Mouse (Mus musculus): ENCODE results near the gene Slit2.

Slit2 gene

DNA sequence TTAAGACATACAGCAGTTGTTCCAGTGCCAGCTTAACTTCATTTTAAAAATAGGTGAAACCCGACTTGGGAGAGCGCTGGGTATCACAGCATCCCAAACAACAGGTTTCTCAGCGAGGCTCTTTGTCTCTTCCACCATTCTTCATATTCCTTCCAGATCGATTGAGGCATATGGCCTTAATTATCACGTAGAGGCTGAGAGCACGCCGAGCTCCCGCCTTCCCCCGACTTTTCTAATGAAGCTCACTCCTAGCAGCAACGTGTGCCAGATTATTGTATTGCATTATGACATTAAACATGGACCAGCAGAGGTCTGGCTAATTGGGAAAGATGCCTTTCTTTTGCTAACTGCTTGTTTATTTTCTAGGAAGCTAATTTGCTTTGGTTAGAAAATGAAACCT lies 75.7 kb downstream of the Slit2 start:
- no peak for DNase-seq

DNA sequence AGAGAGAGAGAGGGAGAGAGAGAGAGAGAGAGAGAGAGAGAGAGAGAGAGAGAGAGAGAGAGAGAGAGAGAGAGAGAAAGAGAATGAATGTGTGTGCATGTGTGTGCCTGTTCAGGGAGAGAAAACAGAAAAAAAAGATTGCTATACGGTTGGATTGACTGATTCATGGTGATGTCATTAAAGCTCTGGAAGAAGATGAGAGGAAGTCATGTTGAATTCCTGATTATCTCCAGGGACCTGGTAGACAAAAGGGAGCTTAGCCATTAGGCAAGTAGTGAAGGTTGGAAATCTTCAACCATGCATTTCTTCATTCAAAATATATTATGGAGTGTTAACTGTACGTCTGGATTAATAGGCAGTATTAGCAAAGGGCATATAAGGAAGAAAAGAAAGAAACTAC lies 77.8 kb downstream of the Slit2 start:
- DNase-seq, result no peak

DNA sequence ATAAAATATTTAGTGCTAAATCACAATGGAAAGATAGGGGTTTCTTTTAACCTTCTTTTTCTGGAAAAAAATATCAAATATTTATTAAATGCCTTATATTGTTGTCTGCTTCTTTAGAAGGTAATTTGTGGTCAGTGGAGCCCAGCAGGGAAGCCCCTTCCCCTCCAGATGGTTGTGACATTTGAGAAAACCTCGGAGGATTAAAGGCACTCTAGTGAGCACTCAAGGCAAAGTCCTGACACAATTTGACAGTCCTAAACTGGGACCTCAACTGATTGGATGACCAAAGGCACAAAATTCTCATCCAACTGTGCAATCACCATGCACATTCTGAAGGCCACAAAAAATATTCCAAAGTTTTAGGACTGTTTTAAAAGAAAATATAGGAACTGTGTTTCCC lies 95.8 kb downstream of the Slit2 start:
- DNase-seq, result no peak

DNA sequence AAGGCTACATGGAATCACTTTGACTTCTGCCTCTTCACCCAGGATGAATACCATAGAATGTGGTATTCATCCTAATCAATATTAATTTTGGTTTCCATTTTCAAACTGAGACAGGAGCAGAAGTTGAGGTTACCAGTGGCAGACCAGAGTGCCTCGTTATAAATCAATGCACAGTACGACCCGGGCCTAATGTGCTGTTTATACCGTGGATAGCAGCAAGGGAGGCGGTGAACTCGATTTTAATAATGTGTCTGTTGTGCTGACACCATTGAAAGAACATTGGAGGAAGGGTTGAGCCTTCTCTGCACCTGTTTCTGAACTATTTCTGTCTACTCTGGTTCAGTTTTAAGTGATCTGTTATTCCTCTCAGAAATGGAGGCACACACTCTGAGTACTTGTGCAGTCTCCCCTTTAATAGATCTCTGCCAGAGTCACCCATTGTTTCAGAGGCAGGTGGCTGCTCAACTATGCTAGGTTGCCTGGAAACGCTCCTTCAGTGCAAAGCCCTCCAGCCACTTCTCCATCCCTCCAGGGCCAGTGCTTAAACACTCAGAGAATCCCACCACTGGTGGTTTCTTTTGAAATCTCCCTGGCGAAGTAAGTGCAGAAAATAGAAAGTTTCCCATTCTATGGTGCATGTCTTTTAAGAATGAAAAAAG lies 98.4 kb downstream of the Slit2 start:
- no peak for DNase-seq

DNA sequence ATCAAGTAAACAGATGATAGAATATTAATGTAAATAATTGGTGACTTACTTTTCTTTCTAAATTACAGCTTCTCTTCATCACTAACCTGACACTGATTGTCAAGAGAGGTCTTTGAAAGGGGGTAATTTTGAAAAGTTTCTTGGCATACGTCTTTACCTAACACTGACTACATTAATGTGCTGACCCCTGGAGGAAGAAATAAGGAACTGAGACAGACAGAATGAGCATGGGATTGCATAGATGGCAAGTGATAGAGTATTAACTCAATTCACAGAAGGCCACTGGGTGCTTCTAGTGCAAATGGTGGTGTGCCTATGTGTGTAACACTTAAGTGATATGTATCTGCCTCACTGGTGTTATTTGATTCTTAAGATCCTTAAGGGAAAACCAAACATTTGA lies 130.5 kb downstream of the Slit2 start:
- DNase-seq, result no peak

DNA sequence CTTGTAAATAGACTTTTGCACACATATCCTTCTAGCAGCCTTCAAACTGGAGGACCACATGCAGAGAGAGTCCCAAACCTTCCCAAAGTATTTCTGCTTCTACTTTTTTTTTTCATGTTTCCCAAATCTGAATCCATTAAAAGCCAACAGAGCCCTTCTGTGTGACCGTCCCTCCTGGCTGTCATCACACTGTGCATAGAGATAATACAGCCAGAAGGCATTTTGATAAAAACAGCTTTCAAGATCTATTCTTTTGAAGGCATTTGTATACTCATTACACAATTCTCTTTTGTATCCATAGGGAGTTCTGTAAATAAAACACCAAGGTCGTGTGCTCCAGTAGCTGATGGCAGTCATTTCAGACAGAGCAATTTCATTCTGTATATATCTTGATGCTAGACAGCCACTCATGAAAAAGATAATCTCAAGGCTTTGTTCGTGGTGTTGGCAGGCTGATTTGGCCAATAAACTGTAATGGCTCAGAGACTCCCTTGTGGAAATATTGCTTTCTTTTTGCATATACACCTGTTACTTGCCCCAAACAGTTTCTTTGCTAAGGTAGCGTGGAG lies 132.1 kb downstream of the Slit2 start:
- DNase-seq, result no peak

DNA sequence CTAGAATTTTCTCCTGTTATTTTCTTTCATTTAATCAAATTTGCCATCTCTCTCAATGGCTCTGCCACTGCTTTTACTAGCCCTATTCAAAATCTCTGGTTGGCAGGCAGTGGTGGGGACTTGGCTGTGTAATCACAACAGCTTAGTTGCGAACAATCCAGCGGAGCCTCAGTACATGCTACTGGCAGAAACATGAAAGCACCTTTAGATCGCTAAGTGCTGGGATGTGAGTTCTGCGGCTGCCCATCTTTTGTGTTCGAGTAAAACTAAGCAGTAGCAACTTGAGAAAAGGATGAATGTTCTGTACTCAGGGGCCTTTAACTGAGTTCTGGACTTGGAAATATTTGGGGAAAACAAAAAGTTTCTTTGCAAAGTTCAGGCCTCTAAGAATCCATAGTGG lies 139.7 kb downstream of the Slit2 start:
- DNase-seq, result no peak

DNA sequence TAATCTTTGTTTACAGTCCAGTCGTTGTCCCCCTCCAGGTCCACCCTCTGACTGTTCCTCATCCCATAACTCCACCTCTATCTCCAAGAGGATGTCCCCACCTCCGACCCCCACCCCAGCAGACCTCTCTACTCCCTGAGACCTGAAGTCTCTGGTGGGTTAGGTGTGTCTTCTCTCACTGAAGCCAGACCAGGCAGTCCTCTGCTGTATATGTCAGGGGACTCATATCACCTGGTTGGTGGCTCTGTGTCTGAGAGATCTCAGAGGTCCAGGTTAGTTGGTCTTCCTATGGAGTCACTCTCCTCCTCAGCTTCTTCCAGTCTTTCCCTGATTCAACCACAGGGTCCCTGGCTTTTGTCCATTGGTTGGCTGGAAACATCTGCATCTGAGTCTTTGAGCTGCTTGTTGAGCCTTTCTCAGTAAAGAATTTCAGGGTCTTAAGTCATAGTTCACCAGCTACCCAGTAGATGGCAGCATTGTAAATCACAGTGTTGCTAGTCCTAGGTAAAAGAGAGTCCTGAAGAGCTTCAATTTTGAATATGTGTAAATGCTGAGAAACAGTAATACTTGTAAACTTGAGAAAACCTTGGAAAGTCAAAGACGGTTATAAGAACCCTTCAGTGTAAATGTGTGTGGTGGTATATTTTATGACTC lies 143.0 kb downstream of the Slit2 start:
- DNase-seq, result peak; percentile 21

DNA sequence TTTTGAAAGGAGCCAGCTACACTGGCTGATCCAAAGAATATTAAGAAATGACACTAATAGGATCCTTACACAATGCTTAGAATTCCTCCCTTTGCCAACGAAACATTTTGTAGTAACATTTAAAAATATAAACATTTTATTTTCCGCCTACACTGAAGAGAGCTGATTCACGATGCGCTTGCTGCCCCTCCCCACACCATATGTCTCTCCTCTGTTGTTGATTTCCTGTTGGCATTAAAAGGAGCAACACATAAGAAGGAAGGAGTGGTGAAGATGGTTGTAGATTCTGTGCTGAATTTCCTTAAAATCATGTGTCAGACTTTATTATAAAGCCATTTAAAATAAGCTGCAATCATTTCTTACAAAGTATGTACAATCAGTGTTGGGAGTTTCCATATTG lies 147.0 kb downstream of the Slit2 start:
- DNase-seq, result no peak

DNA sequence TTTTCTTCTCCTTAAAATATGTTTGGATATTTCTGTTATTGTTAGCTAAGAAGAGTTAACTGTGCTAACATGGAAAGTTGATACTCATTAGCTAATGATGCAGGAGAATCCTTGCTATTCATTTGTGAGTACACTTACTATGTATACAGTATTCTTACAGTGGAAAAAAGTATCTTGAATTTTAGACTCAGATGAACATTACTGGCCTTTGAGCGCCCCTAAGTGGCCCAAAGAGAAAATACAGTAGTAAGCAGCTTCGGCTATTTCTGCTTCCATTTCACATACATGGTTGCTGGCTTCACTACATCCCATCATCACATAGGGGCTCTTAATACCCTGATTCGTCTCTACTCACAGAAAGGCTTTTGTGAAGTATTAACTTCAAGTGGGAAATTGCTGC lies 153.6 kb downstream of the Slit2 start:
- DNase-seq, result peak; percentile 39

DNA sequence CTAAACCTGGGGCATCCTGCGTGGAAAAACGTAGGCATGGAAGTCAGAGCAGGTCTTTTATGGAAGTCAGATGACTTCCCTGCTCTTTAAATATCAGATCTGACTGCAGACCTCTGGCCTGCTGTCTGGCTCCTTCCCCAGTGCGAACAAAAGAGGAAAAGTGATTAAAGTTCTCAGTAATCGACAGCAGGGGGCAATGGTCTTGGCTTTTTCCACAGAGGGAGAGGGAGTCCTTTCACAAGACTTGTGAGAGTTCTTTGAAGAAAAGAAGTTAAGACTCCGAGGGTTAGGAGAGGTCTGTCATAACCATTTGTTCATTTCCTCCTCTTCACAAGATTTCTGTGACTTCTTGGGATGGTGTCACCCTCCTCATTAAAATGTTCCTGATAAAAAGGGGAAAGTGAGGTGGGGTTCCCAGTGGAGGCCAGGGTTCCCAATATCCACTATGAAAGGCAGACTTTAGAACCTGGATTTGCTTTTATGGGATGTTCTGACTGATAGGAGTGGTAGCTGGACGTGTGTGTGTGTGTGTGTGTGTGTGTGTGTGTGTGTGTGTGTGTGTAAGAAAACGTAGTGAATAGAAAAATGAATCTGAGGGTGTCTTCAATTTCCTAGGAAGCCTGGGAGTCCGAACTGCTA lies 156.0 kb downstream of the Slit2 start:
- peak; percentile 14 for DNase-seq

DNA sequence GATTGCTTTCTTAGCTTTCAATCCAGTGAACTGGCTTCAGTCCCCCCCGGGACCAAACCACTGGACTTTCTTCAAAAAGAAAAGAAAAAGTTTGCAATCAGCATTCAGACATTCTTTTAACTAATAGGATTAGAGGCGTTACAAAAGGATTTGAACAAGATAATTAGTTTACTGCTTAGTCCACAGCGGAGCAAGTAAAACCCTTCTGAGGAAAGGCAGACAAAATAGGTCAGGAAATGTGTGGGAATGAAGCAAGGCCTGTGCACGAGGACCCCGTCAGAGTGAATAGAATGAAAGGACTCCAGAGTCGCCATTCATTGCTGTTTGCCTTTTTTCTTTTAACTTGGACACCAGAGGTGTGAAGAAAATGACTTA lies 156.5 kb downstream of the Slit2 start:
- no peak for DNase-seq

DNA sequence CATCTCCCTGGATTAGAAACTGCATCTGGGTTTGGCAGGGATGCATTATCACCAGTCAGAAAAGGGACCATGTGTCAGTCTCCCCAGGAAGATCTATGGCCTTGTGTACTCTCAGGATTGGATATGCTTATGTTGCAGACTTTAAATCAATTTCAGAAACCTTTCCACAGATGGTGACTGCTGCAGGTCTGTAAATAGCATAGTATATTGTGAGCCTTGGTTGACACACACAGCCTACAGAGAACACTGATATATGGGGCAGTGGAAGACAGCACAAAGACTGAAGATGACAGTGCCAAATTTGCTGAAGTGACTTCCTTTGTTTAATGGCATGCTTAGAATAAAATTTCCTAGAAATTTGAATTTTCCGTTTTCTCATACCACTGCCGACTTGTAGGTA lies 163.1 kb downstream of the Slit2 start:
- DNase-seq, result no peak

DNA sequence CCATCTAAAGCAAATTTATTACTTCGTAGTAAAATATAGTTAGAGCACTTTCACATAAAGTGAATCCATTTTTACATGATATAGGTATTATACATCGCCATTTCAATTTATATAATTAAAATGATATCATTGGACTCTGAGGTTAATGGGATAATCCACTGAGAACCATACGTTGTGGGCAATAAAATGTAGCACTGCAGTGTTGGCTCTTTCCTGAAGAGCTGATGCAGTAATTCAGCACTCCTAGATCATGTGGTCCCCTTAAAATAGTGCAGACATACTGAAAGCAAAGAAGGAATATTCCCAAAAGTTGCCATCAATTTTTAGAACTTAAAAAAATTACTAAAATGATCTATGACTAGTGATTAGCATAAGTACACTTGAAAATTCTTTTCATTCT lies 177.9 kb downstream of the Slit2 start:
- no peak for DNase-seq

DNA sequence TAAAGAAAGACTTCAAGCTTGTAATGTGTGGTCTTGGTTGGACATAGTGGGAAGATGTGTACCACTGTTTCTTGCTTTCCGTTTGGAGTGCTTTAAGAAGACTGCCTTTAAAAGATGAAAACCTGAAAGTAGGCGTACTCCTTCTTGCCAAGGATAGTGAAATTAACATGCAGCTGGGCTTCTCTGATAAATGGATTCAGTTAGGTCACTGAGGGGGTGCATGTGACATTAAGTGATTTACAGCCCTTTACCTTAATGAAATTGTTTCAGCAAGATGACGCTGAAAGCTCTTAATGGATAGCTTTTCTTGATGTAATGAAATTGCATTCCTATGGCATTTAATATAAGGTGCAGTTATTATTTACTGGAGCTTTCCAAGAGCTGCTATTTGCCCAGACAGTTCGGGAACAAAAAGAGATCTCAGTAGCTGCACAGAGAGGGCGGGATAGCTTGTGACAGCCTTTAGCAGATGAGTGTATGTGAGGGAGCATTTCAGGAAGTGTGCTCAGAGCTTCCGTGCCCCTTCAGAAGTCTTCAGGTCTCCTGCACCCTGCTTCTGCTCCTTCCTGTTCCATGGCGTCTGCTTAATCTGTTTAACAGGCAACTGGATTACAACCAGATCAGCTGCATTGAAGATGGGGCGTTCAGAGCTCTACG lies 198.8 kb downstream of the Slit2 start:
- DNase-seq, result no peak

DNA sequence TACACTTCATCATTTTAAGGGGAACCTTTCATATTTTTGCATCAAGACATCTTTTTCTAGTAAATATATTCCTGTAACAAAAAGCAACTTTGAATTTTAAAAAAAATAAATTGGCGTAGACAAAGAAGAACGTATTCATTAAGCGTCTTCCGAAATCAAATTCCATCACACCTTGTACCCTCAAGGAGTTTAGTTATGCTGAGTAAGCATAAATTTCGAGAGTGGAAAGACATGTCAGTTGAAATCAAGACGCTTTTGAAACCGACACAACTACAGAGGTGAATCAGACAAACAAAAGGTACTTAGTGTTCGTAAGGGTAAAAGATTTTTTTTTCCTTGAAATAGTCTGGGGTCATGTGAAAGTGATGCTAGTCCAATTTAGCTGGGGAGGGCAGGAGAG lies 201.4 kb downstream of the Slit2 start:
- DNase-seq, result no peak

DNA sequence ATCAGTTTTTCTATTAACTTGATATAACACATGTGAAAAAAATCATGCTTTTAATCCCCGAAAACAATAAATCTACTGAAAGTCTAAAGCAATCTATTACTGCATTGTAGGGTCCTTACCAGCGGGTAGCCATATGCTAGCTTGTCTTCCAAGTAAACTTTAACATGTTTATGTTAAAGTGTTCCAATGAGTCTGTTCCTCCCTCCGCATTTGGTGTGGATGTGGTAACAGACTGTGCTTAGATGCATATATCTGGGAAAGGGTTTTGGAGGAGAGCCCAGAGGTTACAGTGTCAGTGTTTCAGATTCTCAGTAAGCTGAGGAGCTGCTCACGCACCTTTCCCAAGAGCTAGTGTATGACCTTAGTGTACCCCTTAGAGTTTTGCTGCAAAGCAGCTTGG lies 204.9 kb downstream of the Slit2 start:
- DNase-seq, result no peak

DNA sequence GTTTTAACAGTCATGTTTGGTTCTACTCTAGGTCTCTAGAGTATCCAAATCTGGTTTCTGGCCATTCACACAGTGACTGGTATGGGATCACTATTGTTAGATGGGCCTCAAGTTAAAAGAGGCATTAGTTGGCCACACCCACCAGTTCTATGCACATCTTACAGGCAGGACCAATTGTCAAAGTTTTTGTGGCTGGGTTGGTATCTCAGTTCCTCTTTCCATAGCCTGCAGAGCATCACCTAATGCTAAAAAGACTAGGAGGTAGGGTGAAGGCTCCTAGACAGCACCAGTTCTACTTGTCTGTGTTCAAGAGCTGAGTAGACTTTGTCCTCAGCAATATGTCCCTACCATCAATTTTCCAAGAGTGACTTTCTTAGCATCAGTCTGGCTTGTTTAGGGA lies 216.4 kb downstream of the Slit2 start:
- no peak for DNase-seq

DNA sequence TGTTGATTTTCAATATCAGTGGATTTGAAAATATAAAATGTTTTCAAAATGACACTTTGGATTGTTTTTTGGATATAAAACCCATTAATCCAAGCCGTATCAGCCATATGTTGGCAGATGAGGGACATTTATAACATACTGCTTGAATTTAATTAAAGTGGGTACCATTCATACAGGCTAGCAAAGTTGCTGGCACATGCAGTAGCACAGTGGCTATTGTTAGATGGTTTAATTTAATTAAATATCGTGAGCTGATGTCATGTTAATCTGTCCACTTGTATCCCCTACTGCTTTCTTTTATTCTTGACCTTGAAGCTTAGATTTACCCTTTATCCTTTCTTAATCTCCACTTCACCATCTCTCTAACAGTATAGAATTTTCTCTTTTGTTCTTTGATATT lies 232.3 kb downstream of the Slit2 start:
- DNase-seq, result no peak

DNA sequence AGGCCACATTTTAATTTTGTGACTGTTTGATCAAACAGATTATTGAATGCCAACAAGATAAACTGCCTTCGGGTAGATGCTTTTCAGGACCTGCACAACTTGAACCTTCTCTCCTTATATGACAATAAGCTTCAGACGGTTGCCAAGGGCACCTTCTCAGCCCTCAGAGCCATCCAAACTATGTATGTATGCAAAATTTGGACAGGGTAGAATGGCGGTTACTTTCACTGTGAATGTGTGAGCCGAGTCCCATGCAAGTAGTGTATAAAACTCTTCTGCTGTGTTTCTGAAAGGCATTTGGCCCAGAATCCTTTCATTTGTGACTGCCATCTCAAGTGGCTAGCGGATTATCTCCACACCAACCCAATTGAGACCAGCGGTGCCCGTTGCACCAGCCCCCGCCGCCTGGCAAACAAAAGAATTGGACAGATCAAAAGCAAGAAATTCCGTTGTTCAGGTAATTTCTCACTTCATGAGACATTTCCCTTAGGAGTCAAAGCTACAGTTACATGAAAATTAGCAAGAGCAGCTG lies 236.8 kb downstream of the Slit2 start:
- no peak for DNase-seq

DNA sequence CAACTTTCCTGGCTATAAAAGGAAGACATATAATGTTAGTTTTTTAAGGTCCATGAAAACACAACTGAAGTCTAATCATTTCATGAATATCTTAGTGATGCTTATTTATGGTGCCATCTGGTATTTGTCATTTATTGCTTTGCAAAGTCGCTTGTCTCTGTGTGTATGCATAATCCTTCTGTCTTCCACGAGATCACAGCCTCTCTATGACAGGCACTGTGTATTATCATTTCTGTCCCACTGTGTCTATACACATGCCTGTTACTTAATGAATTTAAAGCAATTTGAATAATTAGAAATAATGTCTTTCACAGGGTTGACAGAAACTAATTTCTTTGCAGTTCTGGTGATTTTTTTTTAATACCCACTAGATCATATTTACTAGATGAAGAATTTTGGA lies 242.6 kb downstream of the Slit2 start:
- DNase-seq, result no peak

DNA sequence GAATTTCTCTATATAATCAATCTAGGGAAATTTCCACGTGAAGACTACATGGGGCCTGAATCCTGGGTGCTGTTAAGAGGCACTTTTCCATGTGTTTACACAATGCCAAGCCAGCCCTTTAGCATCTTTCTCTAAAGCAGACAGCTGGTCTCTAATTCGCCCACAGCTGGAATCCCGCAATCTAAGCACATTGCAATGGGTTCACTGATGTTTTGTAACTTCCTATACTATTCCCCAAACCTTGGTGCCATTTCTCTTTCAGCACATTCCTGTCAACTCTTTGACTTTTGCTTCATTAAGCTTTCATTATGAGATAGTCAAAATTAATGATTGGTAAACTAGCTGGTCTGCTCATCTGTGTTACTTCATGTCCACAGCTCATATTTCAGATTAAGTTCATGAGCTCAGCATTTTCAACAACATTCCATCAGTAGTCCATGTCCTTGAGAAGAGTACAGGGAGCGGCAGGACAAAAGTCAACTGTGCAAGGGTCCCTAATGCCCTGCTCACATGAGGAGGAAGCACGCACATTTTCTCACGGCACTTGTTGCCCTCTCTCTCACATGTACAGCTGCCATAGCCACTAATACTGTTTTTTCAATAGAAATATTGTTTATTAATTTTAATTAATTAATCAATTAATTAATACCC lies 247.6 kb downstream of the Slit2 start:
- no peak for DNase-seq

DNA sequence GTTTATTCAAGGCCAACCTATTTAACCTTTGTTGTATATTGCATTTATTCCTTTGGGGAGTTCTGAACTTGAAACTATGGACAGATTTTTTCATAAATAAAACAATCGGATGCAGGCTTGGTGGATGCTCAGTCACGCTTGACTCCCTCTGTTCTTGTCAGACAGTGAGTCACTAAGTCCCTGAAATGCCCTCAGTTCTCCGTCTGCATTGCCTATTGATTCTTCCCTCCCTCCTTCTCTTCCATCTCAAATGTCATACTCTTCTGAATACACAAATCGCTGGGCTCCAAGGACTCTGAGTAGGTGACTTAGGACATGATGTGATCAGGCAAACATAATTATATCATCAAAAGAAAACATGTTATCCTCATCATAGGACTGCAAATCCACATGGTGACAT lies 251.8 kb downstream of the Slit2 start:
- no peak for DNase-seq
